Mouse (Mus musculus): ENCODE measurements around the gene Tmem106a.
"Not testable (repeated sequence)": the region's sequence is repeated elsewhere in the genome, so short reads cannot be mapped to it uniquely, and the experiment has no call there.

DNA sequence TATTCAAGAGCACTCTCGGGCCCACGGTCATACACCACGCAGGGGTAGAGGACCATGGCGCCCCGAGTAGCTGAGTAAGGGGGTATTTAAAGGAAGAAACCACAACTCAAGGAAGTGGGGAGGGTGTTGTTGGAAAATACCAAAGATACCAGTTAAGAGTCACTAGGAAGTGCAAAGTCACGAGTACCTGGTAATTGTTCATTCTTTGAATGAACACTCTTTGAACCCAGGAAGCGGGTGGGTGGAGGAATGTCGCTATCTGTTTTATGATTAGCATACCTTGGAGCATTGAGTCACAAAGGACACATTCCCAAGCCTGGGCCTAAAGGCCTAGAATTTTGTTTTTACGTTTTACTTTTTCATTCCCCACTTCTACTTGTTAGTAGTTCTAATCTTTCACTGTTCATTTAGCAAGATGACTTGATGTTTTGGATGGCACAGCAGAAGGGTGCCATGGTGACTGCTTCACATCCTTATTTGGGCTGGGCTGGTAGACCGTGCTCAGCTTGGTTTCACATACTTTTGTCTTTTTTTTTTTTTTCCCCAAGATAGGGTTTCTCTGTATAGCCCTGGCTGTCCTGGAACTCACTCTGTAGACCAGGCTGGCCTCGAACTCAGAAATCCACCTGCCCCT, 38.1 kb downstream of the Tmem106a start:
- not testable (repeated sequence) for TF ChIP-seq CTCF, EP300 (IDR thresholded peaks at IDR 0.05; ENCODE audit: low read depth)

All from heart, postnatal 0 days (tissue).